Mouse (Mus musculus) ovary, adult 18-20 months (tissue): Measurements from ENCODE around the gene Fcgr1.
"Not testable (repeated sequence)": the region's sequence is repeated elsewhere in the genome, so short reads cannot be mapped to it uniquely, and the experiment has no call there.

ENCODE experiments used
- DNase-seq: peaks from one replicate; pipeline ENCODE4 v3.0.0; 2022; ENCODE audit warnings: low spot score, mixed read lengths

Gene Fcgr1

DNA sequence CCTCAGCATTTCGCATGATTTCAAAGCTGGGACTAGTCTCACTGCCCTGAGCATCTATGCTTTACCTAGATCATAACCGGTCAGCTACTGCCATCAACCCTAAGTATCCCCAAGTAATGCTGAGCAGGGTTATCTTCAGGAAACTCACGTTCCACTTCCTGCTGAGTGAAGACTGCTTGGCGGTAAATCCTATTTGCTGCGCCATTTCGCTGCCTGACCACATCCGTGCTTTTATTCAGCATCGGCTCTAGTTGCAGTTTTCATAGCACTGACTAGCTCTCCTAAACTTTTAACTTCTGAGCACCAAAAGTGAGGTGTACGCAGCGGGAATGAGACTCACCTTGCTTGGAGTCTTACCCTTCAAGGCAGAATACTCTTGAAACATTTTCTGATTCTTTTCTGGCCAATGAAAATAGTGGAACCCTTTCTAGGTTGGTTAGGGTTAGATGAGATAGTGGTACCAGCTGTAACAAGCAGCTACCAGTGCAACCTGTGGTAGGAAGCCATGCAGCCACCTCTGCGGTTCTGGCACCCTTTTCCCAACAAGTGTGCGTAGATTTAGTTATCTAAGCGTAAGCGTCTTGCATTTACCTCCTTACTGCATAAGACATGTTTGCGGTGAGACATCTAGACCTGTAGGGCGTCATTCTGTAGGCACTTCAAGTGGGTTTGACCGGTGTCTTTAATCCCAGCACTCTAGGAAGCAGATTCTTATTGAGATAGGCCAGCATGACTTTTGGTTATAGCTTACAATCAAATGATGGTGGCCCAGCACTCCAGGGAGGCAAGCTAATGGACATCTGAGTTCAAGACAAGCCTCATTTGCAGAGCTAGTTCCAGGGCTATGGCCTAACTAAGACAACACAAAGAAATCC is 19.9 kb downstream of the Fcgr1 start:
- no peak for DNase-seq

GRCm38 (mm10) chr3:96269511-96270474 is 24.0 kb downstream of the Fcgr1 start, which contains the start of gene Hist2h2bb:
Gene Hist2h2bb (plus strand): TSS chr3:96269752.
- DNase-seq = peak; percentile 89

- not testable (repeated sequence) for DNase-seq
These were observed 24.9 kb downstream of the Fcgr1 start for GRCm38 (mm10) chr3:96268776-96269378.

DNA sequence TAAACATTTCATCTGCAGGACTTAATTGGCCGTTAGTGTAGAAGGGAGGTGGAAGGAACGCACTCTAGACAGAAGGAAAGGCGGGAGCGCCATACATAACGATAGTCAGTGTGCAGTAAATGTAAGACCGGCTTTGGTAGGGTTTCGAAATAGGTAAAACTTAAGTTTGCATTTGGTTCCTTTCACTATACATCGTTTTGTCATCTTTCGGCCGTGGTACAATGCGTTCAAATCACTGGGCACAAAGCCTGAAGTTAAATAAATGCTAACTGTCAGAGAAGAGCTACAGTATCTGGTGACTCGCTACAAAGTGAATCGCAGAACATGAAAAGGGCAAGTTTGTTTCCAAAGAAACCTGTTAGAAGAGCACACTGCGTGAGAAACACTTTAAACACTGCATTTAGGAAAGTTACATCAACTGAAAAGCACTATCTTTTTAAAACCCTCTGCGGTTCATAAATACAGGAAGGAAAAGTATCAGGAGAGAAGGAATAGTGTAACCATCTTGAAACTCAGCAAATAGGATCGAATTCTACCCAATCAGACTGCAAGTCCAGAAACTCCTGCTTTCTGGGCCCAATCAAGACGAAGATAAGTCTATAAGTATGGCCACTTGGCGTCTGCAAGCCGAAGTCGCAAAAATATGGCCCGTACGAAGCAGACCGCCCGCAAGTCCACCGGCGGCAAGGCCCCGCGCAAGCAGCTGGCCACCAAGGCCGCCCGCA is 25.6 kb downstream of the Fcgr1 start, which contains the start of gene Hist2h3b:
Gene Hist2h3b, plus strand, starts transcription at position 604 of the 725 bp plus-strand sequence.
- peak; percentile 72 for DNase-seq

GRCm38 (mm10) chr3:96267541-96267940 is 26.2 kb downstream of the Fcgr1 start:
- DNase-seq = no peak

- no peak for DNase-seq
These were observed 27.5 kb downstream of the Fcgr1 start for GRCm38 (mm10) chr3:96266132-96266710.

DNA sequence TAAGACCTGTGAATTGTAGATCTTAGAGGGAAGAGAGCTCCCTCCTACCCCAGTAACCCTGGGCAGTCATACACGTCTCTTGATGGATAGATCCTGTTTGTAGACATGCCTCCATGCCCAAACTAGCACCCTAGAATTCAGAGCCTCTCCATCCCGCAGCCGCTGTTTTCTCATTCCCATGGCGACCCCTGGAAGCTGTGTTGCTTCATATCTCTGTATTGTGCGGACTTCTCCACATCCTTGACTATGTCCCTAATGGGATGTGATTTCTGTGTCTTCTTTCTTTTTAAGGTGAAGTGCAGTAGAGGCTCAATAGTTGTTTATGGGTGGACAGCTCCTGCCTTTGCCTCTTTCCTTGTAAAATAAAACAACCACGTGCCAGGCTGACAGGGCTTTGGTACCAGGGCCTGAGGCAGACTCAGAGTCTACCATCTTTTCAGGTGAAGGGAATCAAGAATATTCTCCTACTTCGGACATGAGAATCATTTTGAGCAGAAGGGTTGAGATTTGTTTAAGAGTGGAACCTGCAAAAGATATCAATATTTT is 29.3 kb downstream of the Fcgr1 start:
- no peak for DNase-seq

GRCm38 (mm10) chr3:96263558-96264403 is 30.0 kb downstream of the Fcgr1 start:
- DNase-seq = no peak

DNA sequence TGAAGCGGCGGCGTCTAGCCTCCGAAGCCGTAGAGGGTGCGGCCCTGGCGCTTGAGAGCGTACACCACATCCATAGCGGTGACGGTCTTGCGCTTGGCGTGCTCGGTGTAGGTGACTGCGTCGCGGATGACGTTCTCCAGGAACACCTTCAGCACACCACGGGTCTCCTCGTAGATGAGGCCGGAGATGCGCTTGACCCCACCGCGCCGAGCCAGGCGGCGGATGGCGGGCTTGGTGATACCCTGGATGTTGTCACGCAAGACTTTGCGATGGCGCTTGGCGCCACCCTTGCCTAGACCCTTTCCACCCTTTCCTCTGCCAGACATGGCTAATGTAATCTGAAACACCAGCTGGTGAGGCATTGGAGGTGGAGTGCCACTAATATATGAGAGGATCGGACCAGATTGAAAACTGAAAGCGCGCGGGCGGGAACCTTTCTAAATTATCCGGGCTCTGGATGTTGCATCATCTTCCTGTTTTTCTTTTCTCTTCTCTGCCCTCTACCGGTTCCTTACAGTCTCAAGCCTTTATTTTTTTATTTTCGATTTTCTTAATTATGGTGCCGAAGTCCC is 30.7 kb downstream of the Fcgr1 start, which contains the start of gene Hist2h4:
Gene Hist2h4, minus strand, starts transcription at position 333 of the 572 bp plus-strand sequence.
- peak; percentile 90 for DNase-seq

- peak; percentile 81 for DNase-seq
These were observed 31.4 kb downstream of the Fcgr1 start for GRCm38 (mm10) chr3:96262216-96262875.

- DNase-seq = no peak
These were observed 32.1 kb downstream of the Fcgr1 start for GRCm38 (mm10) chr3:96261623-96262022.

DNA sequence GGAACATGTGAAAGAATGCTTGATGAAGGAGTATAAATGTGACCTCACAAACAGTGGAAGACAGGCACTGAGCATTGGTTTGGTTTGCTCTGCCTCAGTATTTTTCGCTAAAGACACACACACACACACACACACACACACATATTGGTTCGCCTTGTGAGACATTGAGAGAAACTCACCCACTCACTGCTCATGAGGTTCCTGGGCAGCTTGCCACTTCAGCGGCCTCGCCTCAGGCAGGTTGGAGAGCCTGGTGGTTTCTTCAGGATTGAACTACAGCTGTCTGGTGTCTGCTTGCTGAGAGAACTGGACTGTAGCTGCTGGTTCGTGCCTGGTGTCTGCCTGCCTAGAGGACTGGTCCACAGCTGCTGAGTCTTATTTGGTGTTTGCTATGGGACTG is 33.5 kb downstream of the Fcgr1 start:
- no peak for DNase-seq

DNA sequence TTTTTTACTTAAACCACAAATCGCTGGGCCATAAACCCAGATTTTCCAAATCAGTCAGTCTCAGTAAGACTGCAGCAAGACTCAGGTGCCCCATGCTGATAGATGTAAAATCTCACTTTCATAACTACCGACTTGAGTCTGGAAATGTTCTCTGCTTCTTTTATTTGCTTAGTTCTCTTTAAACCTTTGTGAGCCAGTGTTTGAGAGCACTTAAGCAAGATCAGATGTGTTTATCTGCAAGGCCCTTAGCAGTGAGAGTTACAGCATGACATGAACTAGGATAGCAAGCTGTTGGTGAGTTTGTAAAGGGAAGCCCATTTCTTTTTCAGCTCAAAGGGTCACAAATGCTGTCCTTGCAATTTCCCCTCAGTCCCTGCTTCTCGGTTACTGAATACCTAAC is 36.6 kb downstream of the Fcgr1 start:
- DNase-seq = no peak

- DNase-seq = no peak
These were observed 37.7 kb downstream of the Fcgr1 start for GRCm38 (mm10) chr3:96255926-96256593.

GRCm38 (mm10) chr3:96254683-96255355 is 39.0 kb downstream of the Fcgr1 start:
- DNase-seq = no peak

- no peak for DNase-seq
These were observed 42.0 kb downstream of the Fcgr1 start for GRCm38 (mm10) chr3:96251787-96252186.

DNA sequence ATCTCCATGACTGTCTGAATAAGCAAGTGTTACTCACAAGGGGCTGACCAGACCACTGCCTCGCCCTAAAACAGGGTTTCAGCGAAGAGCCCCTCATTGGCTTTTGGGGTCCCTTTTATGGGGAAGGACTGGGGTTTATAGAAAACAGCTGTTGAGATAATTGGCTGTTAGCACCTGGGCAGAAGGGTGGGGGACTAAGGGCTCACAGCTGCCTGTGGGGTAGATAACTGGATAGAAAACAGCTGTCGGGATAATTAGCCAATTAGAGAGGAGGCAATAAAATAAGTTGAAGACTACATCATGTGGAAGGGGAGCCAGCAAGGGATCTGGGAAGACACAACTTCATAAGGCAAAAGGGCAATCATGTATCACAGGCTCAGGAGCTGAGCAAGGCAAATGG is 42.9 kb downstream of the Fcgr1 start:
- DNase-seq = no peak

DNA sequence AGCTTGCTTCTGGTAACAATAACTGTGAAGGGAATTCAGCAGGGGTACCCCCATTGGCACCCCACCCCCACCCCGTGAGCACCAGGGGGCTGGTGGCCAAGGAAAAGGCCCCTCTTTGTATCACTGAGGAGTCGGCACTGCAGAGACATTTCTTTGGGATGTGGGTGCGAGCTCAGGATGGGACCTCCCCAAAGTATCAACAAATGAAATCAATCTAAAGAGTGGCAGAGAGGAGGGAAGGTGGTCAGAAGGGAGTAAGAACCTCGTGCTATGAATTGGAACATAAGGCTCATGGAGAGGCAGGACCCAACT is 44.8 kb downstream of the Fcgr1 start:
- no peak for DNase-seq
